Mouse (Mus musculus) limb, embryonic 15.5 days (tissue): ENCODE results near the gene Fam155a. TPM values are rescaled to one million over a fixed set of nuclear protein-coding genes. Genes with fewer than 3 reads are reported as not detected.

ENCODE experiments used
- ATAC-seq: fragments of 200-750 bp; cut with Nextera tagmentation; 2 replicates; pipeline ENCODE4 v1.8.0; 2017; ENCODE audit warnings: low read depth, moderate TSS enrichment; ENCODE audit not compliant: insufficient number of reproducible peaks, low FRiP score, low TSS enrichment
- H3K27ac ChIP-seq: fragments of 300-500 bp; sonication (generic); 2 replicates; pipeline ENCODE4 v1.5.1; 2015; ENCODE audit warnings: moderate library complexity, mild to moderate bottlenecking, inconsistent platforms
- H3K27me3 ChIP-seq: fragments of 300-500 bp; sonication (generic); 2 replicates; pipeline ENCODE4 v1.6.1; 2015; ENCODE audit warnings: inconsistent platforms
- H3K36me3 ChIP-seq: fragments of 300-500 bp; sonication (generic); 2 replicates; pipeline ENCODE4 v1.6.1; 2015; ENCODE audit warnings: inconsistent platforms
- H3K4me1 ChIP-seq: fragments of 300-500 bp; sonication (generic); 2 replicates; pipeline ENCODE4 v1.6.1; 2015; ENCODE audit warnings: inconsistent platforms
- H3K4me2 ChIP-seq: fragments of 300-500 bp; sonication (generic); 2 replicates; pipeline ENCODE4 v1.6.1; 2015; ENCODE audit warnings: mild to moderate bottlenecking, inconsistent platforms
- H3K4me3 ChIP-seq: fragments of 300-500 bp; sonication (generic); 2 replicates; pipeline ENCODE4 v1.5.1; 2015; ENCODE audit warnings: mild to moderate bottlenecking, inconsistent platforms
- H3K9ac ChIP-seq: fragments of 300-500 bp; sonication (generic); 2 replicates; pipeline ENCODE4 v1.6.1; 2015; ENCODE audit warnings: inconsistent platforms
- H3K9me3 ChIP-seq: fragments of 300-500 bp; sonication (generic); 2 replicates; pipeline ENCODE4 v1.6.1; 2016; ENCODE audit warnings: inconsistent platforms
- WGBS: fragments of 180-500 bp; shearing (Covaris S2); methylation state at CpG from one replicate; pipeline ENCODE4 v1.1.7; 2015; 5-methylcytosine and 5-hydroxymethylcytosine counted together
- polyA plus RNA-seq: library from polyadenylated mRNA; unstranded; fragments of >200 nt; fragmentation: Nextera tagmentation; extraction: Ambion mirVana; gene quantifications from 2 replicates; pipeline ENCODE4 v1.2.1, GENCODE M21; 2015

The Fam155a gene
- polyA plus RNA-seq, 1 experiment from 2014 or later: 1.3 TPM

DNA sequence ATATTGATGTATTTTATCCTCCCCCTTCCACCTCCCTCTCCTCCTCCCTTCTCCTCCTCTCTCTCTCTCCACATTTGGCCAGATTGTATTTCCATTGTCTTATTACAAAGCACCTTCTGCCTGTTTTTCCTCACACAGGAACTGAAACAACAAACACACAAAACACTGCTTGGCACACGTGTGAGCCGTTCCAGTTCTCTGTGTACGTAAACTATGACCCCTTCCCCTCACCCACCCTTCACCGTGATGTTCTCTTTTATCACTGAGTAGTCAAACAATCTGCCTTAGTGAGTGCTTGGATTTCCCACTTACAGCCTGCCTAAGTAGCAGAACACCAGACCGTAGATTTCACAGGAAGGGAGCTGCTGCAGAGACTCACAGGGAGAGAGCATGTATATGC, 530.0 kb downstream of the Fam155a start:
- Histone ChIP-seq H3K4me2 (no peak overlapping the region), H3K9ac (no peak overlapping the region), H3K4me1 (0 out of 2 replicates have a peak, but pooled peaks cover 3% of the 10 kb centered on the region), H3K4me3 (no peak overlapping the region), H3K27ac (no peak overlapping the region), H3K36me3 (no peaks in the 10 kb centered on the region), H3K27me3 (no peaks in the 10 kb centered on the region), H3K9me3 (no peaks in the 10 kb centered on the region)
- ATAC-seq: no peak
- WGBS: 35% methylated on average over 5 of the region's 5 CpGs

DNA sequence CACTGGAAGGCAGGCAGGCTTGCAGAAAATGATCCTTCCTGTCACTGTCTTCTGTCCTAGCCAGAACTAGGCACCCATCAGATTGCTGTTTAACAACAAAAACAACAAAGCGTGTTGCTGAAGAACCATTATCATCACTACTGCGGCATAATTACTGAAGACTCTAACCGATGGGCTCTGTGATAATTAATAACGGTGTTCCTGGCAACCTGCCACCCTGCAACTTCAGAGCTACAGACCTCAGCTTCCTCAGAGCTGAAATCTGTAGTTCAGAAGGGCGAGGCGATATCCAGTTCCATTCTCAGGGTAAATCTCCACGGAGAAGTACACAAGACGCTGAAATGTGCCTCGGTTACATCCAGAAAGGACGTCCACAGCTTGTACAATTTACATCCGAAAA, 531.2 kb downstream of the Fam155a start:
- Histone ChIP-seq H3K27me3 (no peaks in the 10 kb centered on the region), H3K9me3 (no peaks in the 10 kb centered on the region), H3K36me3 (no peaks in the 10 kb centered on the region), H3K4me3 (no peak overlapping the region), H3K9ac (no peak overlapping the region), H3K4me1 (0 out of 2 replicates have a peak, but pooled peaks cover 3% of the 10 kb centered on the region), H3K27ac (no peak overlapping the region), H3K4me2 (no peak overlapping the region)
- 52% methylated on average over 11 of the region's 11 CpGs for WGBS
- no peak for ATAC-seq

DNA sequence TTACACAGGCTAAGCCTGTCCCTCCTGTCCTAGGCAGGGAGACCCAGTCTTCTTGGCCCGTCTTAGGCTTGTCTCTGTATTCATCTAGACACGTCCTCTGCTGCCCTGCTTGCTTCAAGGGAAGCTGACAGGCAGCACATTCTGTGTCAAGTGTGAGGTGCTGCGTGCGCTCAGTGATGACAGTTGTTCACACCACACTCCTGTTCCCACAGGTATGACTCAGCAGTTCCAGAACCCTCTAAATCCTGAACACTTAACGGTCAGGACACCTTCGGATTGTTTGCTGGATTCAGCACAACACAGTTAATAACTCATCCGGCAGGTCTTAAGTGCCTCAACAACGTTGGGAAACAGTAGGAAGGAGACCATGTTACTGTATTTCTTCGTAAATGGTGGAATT, 532.0 kb downstream of the Fam155a start:
- H3K9ac ChIP-seq: no peak overlapping the region
- H3K27me3 ChIP-seq: no peaks in the 10 kb centered on the region
- no peak for ATAC-seq
- WGBS: 68% methylated on average over 9 of the region's 9 CpGs
- 0 out of 2 replicates have a peak, but pooled peaks cover 3% of the 10 kb centered on the region for H3K4me1 ChIP-seq
- no peak overlapping the region for H3K4me3 ChIP-seq
- H3K36me3 ChIP-seq: no peaks in the 10 kb centered on the region
- H3K9me3 ChIP-seq: no peaks in the 10 kb centered on the region
- H3K27ac ChIP-seq: no peak overlapping the region
- no peak overlapping the region for H3K4me2 ChIP-seq

DNA sequence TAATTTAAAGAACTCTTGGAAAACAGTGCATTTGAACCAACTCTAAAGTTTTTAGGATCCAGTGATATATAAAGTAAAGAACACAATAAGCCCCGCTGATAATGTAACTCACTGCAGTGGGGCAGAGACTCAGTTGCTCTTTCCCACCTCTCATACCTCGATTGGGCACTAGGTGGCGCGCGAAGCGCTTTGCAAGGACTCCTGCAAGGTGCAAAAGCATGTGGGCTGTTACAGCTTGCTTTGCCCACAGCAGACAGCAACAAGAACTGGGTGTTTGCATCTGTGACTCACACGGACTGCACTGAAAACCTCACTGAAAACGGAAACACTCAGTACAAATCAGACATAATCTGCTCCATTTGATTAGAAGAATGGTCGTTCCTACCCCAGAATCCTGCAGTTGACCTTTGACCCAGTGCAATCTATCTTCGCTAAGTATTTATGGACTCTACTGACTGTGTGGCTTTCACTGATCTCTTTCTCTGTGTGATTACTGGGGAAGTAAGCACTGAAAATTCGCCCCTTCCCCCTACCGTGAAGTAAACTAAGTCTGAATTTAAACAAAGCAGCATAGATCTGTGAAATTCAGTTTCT, 537.5 kb downstream of the Fam155a start:
- H3K9me3 ChIP-seq: no peaks in the 10 kb centered on the region
- H3K4me1 ChIP-seq: peaks cover 4% of the 10 kb centered on the region; the same call in 1 of the 2 replicates
- H3K27ac ChIP-seq: no peak overlapping the region
- H3K27me3 ChIP-seq: no peaks in the 10 kb centered on the region
- ATAC-seq: no peak
- H3K9ac ChIP-seq: no peak overlapping the region
- H3K4me3 ChIP-seq: no peak overlapping the region
- no peak overlapping the region for H3K4me2 ChIP-seq
- no peaks in the 10 kb centered on the region for H3K36me3 ChIP-seq
- WGBS: 4% methylated on average over 12 of the region's 12 CpGs

DNA sequence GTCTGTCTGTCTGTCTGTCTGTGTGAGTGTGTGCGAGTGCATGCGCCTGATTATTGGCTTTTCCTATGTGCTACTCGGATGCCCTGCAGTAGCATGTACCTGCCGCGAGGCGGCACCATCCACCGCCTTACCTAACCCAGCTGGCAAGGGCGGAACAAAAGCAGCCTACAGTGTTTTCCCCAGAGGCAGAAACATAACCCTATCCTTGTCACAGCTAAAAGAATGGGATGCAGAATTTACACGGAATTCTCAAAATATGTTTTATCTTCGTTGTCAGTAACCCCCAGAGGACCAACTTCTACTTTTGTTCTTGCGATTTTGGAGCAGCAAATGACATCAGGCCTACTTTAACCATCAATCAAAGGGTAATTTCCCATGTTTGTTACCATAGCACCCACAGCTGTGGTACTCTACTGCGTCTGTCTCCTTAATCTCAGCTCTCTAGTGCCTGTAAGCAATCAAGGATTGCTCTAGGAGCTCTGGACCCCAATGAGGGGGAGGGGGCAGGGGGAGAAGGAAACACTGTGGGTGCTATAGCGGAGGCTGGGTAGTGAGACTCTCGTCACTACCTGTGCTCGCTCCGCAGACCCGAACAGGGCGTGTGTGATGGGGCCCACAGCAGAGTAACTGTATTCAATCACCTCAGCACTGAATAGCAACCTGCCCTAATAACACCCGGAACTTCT, 543.0 kb downstream of the Fam155a start:
- Histone ChIP-seq H3K4me2 (no peak overlapping the region), H3K4me1 (no peaks in the 10 kb centered on the region), H3K27me3 (no peaks in the 10 kb centered on the region), H3K9ac (no peak overlapping the region), H3K4me3 (no peak overlapping the region), H3K36me3 (no peaks in the 10 kb centered on the region), H3K27ac (no peak overlapping the region), H3K9me3 (no peaks in the 10 kb centered on the region)
- ATAC-seq: no peak
- WGBS: 31% methylated on average over 19 of the region's 19 CpGs

DNA sequence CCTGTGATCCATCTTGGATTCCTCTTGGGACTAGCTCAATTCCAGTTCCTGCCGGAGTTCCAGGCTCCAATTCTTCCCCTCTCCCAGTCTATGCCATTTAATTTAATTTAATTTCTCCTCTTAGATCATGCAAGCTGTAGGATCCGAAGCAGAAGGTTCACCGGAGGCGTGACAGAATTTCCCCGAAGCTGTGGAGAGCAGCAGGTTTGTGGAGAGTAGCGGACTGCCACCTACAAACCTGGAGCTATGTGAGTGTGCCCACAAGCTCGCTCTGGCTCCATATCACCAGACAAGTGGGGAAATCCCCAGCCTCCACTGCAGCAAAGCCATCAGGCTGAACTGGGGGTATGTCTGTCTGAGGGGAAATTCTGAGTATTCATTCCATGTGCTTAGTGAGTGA, 544.2 kb downstream of the Fam155a start:
- Histone ChIP-seq H3K27ac (no peak overlapping the region), H3K4me2 (no peak overlapping the region), H3K4me1 (no peaks in the 10 kb centered on the region), H3K27me3 (no peaks in the 10 kb centered on the region), H3K9me3 (no peaks in the 10 kb centered on the region), H3K9ac (no peak overlapping the region), H3K4me3 (no peak overlapping the region), H3K36me3 (no peaks in the 10 kb centered on the region)
- ATAC-seq: no peak
- 82% methylated on average over 7 of the region's 7 CpGs for WGBS

DNA sequence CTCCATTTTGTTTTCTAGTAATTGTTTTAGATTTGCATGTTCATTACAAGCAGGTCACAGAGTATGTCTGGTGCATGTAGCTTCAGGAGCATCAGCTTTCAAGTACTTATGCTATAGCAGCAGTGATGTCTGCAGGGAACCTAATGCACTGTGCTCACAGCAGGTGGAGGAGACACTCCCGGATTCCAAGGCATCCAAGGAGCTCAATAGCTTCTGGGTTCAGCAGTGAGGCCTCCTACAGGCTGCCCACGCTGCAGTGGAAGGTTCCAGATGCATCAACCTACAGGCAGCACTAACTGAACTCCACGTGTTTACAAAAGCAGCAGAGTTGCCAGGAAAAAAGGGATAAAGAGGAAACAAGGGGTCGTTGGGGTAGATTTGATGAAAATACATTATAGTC, 559.2 kb downstream of the Fam155a start:
- Histone ChIP-seq H3K27ac (no peak overlapping the region), H3K9ac (no peak overlapping the region)

DNA sequence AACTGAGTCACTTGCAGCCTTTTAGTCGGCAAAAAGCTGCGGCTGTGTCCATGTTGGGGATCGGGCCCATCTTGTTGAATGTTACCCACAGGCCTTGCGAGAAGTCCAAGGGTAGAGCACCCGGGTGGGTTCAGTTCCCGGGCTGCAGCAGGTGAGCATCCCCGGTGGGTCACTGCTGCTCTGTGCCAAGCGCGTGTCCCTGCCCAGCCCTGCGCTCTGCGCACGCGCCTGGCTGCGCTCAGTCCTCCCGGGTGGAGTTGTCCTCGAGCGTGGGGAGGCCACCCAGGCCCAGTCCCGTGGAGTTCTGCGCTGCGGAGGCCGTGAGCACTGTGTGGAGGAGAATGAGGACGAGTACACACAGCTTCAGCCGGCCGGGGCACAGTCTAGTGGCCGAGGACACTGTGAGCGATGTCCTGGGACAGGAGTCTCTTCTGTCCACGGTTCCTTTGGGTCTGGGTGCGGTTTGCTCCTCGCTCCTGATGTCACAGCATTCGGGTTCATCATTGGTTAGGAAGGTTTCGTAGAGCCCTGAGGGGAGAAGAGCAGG, 563.4 kb downstream of the Fam155a start:
- no peaks in the 10 kb centered on the region for H3K4me1 ChIP-seq
- no peak for ATAC-seq
- no peak overlapping the region for H3K9ac ChIP-seq
- H3K36me3 ChIP-seq: no peaks in the 10 kb centered on the region
- H3K27me3 ChIP-seq: no peaks in the 10 kb centered on the region
- no peak overlapping the region for H3K27ac ChIP-seq
- H3K4me3 ChIP-seq: no peak overlapping the region
- no peaks in the 10 kb centered on the region for H3K9me3 ChIP-seq
- no peak overlapping the region for H3K4me2 ChIP-seq
- WGBS: 93% methylated on average over 31 of the region's 31 CpGs

More for the DNA sequence above, 559.2 kb downstream of the Fam155a start:
- ATAC-seq: no peak
- Histone ChIP-seq H3K4me2 (no peak overlapping the region), H3K4me3 (no peak overlapping the region), H3K4me1 (no peaks in the 10 kb centered on the region), H3K9me3 (no peaks in the 10 kb centered on the region), H3K27me3 (no peaks in the 10 kb centered on the region), H3K36me3 (no peaks in the 10 kb centered on the region)
- WGBS: 53% methylated on average over 4 of the region's 4 CpGs

DNA sequence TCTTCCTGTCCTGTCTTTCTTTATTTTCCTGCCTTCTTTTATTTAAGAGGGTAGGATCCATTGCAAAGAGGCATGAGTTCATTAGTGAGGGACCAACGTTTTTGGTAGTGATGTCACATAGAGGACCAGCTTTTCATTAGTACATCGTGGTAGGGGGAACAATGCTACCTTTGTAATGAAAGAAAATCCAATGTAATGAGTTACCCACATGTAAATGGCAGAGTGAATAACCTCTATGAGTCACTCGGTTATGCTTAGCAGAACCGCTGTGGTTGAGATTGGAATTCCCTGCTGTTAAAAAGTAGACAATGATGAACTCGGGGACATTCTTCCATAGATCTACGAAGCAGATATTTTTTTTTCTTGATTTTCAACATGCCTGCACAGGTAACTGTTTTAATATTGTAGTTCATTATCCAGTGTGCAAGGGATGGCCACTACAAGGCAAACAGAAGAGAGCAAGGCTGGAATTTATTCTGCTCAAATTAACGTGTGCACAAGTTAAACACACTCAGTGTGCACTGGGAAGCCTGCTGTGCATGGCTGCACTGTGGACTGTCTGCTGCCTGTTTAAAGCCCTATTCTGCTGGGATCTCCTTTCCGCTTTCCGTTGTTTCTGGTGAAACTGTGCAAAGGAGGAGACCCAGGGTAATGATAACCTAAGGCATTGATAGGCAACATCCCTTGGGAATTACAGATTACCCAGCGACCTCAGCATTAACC, 566.5 kb downstream of the Fam155a start:
- no peaks in the 10 kb centered on the region for H3K4me1 ChIP-seq
- ATAC-seq: no peak
- H3K9me3 ChIP-seq: no peaks in the 10 kb centered on the region
- no peaks in the 10 kb centered on the region for H3K27me3 ChIP-seq
- H3K27ac ChIP-seq: no peak overlapping the region
- H3K4me2 ChIP-seq: no peak overlapping the region
- H3K4me3 ChIP-seq: no peak overlapping the region
- H3K9ac ChIP-seq: no peak overlapping the region
- no peaks in the 10 kb centered on the region for H3K36me3 ChIP-seq
- 56% methylated on average over 10 of the region's 10 CpGs for WGBS

DNA sequence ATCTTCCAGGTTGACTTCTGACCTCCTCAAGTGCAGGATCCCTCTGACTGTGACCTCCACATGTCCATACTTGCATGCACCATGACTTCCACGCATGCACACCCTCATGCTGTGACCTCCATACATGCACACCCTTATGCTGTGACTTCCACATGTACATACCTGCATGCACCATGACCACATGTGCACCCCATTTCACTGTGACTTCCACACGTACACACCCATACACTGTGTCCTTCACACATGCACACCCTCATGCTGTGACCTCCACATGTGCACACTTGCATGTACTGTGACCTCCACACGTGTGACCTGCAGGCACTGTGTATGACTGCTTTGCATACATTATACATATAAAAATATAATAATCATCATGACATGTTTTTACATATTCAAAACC, 570.9 kb downstream of the Fam155a start:
- Histone ChIP-seq H3K4me3 (no peak overlapping the region), H3K27me3 (no peaks in the 10 kb centered on the region), H3K27ac (no peak overlapping the region), H3K9ac (no peak overlapping the region), H3K4me2 (no peak overlapping the region), H3K9me3 (no peaks in the 10 kb centered on the region), H3K36me3 (no peaks in the 10 kb centered on the region), H3K4me1 (0 out of 2 replicates have a peak, but pooled peaks cover 3% of the 10 kb centered on the region)
- no peak; the same call in 1 of the 2 replicates for ATAC-seq
- 80% methylated on average over 3 of the region's 3 CpGs for WGBS

DNA sequence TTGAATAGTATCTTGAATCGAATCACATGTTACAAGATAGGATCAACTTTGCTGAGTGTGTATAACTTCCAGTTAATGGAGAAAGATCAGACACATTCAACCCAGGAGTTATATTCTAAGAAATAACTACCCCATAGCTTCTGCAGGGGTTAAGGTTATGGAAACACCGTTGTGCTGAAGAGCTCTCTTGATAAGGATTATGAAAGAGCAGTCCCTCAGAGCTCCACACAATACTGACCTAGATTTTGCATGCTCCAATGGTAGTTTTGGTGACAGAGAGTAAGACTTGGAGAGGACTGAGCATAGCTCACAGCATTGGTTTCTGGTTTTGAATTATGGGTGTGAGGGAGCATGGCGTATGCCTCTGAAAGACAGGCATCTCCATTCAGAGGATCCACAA, 579.3 kb downstream of the Fam155a start:
- Histone ChIP-seq H3K4me1 (no peaks in the 10 kb centered on the region), H3K27ac (no peak overlapping the region), H3K36me3 (no peaks in the 10 kb centered on the region), H3K27me3 (no peaks in the 10 kb centered on the region), H3K4me3 (no peak overlapping the region), H3K4me2 (no peak overlapping the region), H3K9me3 (no peaks in the 10 kb centered on the region), H3K9ac (no peak overlapping the region)
- WGBS: 86% methylated on average over 3 of the region's 3 CpGs
- ATAC-seq: no peak

DNA sequence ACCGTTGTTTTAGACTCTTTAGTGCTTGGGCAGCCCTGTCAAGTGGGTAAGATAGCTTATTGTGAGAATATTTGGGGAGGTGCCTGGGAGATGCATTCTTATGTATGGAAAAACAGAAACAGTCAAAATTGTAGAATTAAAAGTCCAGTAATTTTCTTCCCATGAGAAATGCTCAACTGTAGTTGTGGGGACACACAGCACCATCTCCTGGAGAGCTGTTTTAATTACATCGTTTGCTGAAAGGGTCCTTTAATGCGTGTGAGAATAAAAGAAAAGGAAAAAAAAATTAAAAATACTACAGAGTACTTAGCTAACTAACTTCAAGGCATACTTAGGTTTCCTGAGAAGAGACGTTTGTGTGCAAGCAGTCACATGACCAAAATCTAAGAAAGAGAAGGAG, 582.3 kb downstream of the Fam155a start:
- Histone ChIP-seq H3K27ac (no peak overlapping the region), H3K4me2 (no peak overlapping the region), H3K9me3 (no peaks in the 10 kb centered on the region), H3K36me3 (no peaks in the 10 kb centered on the region), H3K4me1 (no peaks in the 10 kb centered on the region), H3K4me3 (no peak overlapping the region), H3K9ac (no peak overlapping the region), H3K27me3 (no peaks in the 10 kb centered on the region)
- no peak for ATAC-seq
- WGBS: 38% methylated on average over 4 of the region's 4 CpGs
